Mouse (Mus musculus) cerebral cortex, adult 2 months (tissue): ENCODE data around the gene F5.

Experiments
- WGBS: fragments of 180-500 bp; shearing (Covaris S2); methylation state at CpG from one replicate; pipeline ENCODE4 v1.1.7; 2018; 5-methylcytosine and 5-hydroxymethylcytosine counted together

F5 gene

GRCm38 (mm10) chr1:164158571-164158970 is 6.9 kb downstream of the F5 start:
- 69% methylated on average over 4 of the region's 4 CpGs for WGBS

GRCm38 (mm10) chr1:164159781-164160180 is 8.1 kb downstream of the F5 start:
- 88% methylated on average over 2 of the region's 2 CpGs for WGBS

- 76% methylated on average over 5 of the region's 5 CpGs for WGBS
Measured at GRCm38 (mm10) chr1:164162745-164163144, 11.1 kb downstream of the F5 start.

- WGBS = 75% methylated on average over 4 of the region's 4 CpGs
Measured at GRCm38 (mm10) chr1:164168818-164169217, 17.2 kb downstream of the F5 start.

GRCm38 (mm10) chr1:164170434-164170833 is 18.8 kb downstream of the F5 start:
- 95% methylated on average over 2 of the region's 2 CpGs for WGBS

- WGBS = 80% methylated on average over 4 of the region's 4 CpGs
Measured at GRCm38 (mm10) chr1:164173145-164173544, 21.5 kb downstream of the F5 start.

- 49% methylated on average over 6 of the region's 6 CpGs for whole genome bisulfite sequencing
Measured at GRCm38 (mm10) chr1:164178429-164178828, 26.8 kb downstream of the F5 start.

- WGBS = 32% methylated on average over 16 of the region's 16 CpGs
Measured at GRCm38 (mm10) chr1:164184142-164184870, 32.7 kb downstream of the F5 start.

GRCm38 (mm10) chr1:164184871-164185223 is 33.2 kb downstream of the F5 start:
- 28% methylated on average over 8 of the region's 8 CpGs for whole genome bisulfite sequencing

GRCm38 (mm10) chr1:164185316-164185715 is 33.7 kb downstream of the F5 start:
- whole genome bisulfite sequencing = 35% methylated on average over 4 of the region's 4 CpGs

GRCm38 (mm10) chr1:164187002-164187560 is 35.4 kb downstream of the F5 start:
- 94% methylated on average over 1 of the region's 1 CpGs for WGBS

- 87% methylated on average over 4 of the region's 4 CpGs for whole genome bisulfite sequencing
Measured at GRCm38 (mm10) chr1:164199551-164199950, 47.9 kb downstream of the F5 start.

- WGBS = 79% methylated on average over 2 of the region's 2 CpGs
Measured at GRCm38 (mm10) chr1:164208437-164208836, 56.8 kb downstream of the F5 start.

- WGBS = 91% methylated on average over 4 of the region's 4 CpGs
Measured at GRCm38 (mm10) chr1:164210899-164211298, 59.3 kb downstream of the F5 start.

GRCm38 (mm10) chr1:164212686-164213085 is 61.0 kb downstream of the F5 start:
- 77% methylated on average over 8 of the region's 8 CpGs for WGBS

GRCm38 (mm10) chr1:164214190-164214589 is 62.6 kb downstream of the F5 start:
- WGBS = 82% methylated on average over 8 of the region's 8 CpGs

- 90% methylated on average over 3 of the region's 3 CpGs for WGBS
Measured at GRCm38 (mm10) chr1:164215097-164215496, 63.5 kb downstream of the F5 start.

- WGBS = 72% methylated on average over 6 of the region's 6 CpGs
Measured at GRCm38 (mm10) chr1:164215540-164215939, 63.9 kb downstream of the F5 start.

GRCm38 (mm10) chr1:164217791-164218685 is 66.4 kb downstream of the F5 start:
- WGBS = 21% methylated on average over 15 of the region's 15 CpGs

- 92% methylated on average over 4 of the region's 4 CpGs for WGBS
Measured at GRCm38 (mm10) chr1:164220261-164220660, 68.6 kb downstream of the F5 start.

GRCm38 (mm10) chr1:164231937-164232570 is 80.4 kb downstream of the F5 start:
- WGBS = 45% methylated on average over 2 of the region's 4 CpGs

GRCm38 (mm10) chr1:164233447-164233846 is 81.8 kb downstream of the F5 start:
- 80% methylated on average over 1 of the region's 1 CpGs for WGBS
